20 mouse cellular contexts compared by ENCODE assay signal in the genomic region with DNA sequence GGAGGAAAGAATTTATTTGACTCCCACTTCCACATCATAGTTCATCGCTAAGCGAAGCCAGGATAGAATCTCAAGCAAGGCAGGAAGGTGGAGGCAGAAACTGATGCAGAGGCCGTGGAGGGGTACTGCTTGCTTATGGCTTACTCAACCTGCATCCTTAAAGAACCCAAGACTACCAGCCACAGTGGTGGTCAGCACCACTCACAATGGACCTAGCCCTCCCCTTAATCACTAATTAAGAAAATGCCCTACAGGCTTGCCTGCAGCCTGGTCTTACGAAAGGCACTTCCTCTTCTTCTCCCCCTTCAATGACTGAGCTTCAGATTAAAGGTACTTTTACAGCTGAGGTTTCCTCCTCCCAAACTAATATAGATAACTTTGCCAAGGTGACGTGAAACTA. TPM values are rescaled to one million over a fixed set of nuclear protein-coding genes. Genes with fewer than 3 reads are reported as not detected.
"Had no signal": no experiment of that assay in that cellular context is flagged by ENCODE, and none has a peak within 500 bp of the region (broad histone marks: within the 10 kb centered on the region; RNA-seq: fewer than 3 reads in every experiment).

No protein-coding gene starts in this region.

- H3K9ac ChIP-seq: liver, embryonic 15.5 days; liver, postnatal 0 days; lung, embryonic 14.5 days; midbrain, embryonic 13.5 days; midbrain, embryonic 15.5 days; neural tube, embryonic 12.5 days had no signal

- H3K4me3 ChIP-seq: liver, embryonic 15.5 days; midbrain, embryonic 13.5 days; midbrain, embryonic 15.5 days; neural tube, embryonic 12.5 days had no signal

- H3K4me1 ChIP-seq: liver, embryonic 15.5 days; midbrain, embryonic 13.5 days; midbrain, embryonic 15.5 days; neural tube, embryonic 12.5 days had no signal

- ATAC-seq: liver, postnatal 0 days; midbrain, embryonic 13.5 days; midbrain, embryonic 15.5 days had no signal

- H3K9me3 ChIP-seq: liver, embryonic 15.5 days; midbrain, embryonic 13.5 days; midbrain, embryonic 15.5 days; neural tube, embryonic 12.5 days had no signal

- H3K36me3 ChIP-seq: liver, embryonic 15.5 days; midbrain, embryonic 13.5 days; midbrain, embryonic 15.5 days; neural tube, embryonic 12.5 days had no signal

- H3K4me2 ChIP-seq: liver, embryonic 15.5 days; lung, embryonic 14.5 days; midbrain, embryonic 11.5 days; midbrain, embryonic 13.5 days; midbrain, embryonic 15.5 days; neural tube, embryonic 12.5 days had no signal

- H3K27ac ChIP-seq: liver, embryonic 15.5 days; midbrain, embryonic 13.5 days; midbrain, embryonic 15.5 days; neural tube, embryonic 12.5 days had no signal

- DNase-seq: liver, postnatal 0 days; lung, embryonic 14.5 days; lung, postnatal 10 days; lung, postnatal 4 days; right cerebral cortex, postnatal 25 days; right cerebral cortex, postnatal 4 days; spleen, adult 18-20 months; thymus, adult 18-20 months; thymus, postnatal 14 days; thymus, postnatal 36 days had no signal

- H3K27me3 ChIP-seq: liver, embryonic 15.5 days; midbrain, embryonic 13.5 days; midbrain, embryonic 15.5 days; neural tube, embryonic 12.5 days had no signal

RNA-seq across cellular contexts. Expression of a gene that starts 51.9 kb away (rescaled TPM):
- total RNA-seq: monocyte, adult 5-6 weeks had no signal
- polyA plus RNA-seq: liver, embryonic 15.5 days; liver, postnatal 0 days; lung, embryonic 16.5 days; midbrain, embryonic 11.5 days; midbrain, embryonic 13.5 days; midbrain, embryonic 15.5 days; small intestine, adult 2 months; stomach, embryonic 14.5 days; thymus, postnatal 0 days had no signal
